Mouse (Mus musculus) heart, embryonic 16.5 days (tissue): ENCODE data around the gene Tmem147. TPM values are rescaled to one million over a fixed set of nuclear protein-coding genes. Genes with fewer than 3 reads are reported as not detected.

Experiments used
- ATAC-seq: fragments of 200-750 bp; cut with Nextera tagmentation; replicated peaks from 2 replicates; pipeline ENCODE4 v1.8.0; 2017; ENCODE audit warnings: moderate number of reproducible peaks; ENCODE audit not compliant: insufficient read depth, low FRiP score; ENCODE audit errors: extremely low read depth
- H3K27ac ChIP-seq: fragments of 300-500 bp; sonication (generic); 2 replicates; pipeline ENCODE4 v1.5.1; 2014; ENCODE audit warnings: mild to moderate bottlenecking, low read length, control low read depth, moderate library complexity
- H3K27me3 ChIP-seq: fragments of 300-500 bp; sonication (generic); 2 replicates; pipeline ENCODE4 v1.6.1; 2014; ENCODE audit warnings: low read length, mixed read lengths; ENCODE audit not compliant: control insufficient read depth, insufficient read depth
- H3K36me3 ChIP-seq: fragments of 300-500 bp; sonication (generic); 2 replicates; pipeline ENCODE4 v1.6.1; 2014; ENCODE audit not compliant: control insufficient read depth, insufficient read depth
- H3K4me1 ChIP-seq: fragments of 300-500 bp; sonication (generic); 2 replicates; pipeline ENCODE4 v1.6.1; 2014; ENCODE audit warnings: low read length, mixed read lengths; ENCODE audit not compliant: control insufficient read depth, insufficient read depth
- H3K4me2 ChIP-seq: fragments of 300-500 bp; sonication (generic); 2 replicates; pipeline ENCODE4 v1.6.1; 2014; ENCODE audit warnings: low read depth, mild to moderate bottlenecking, control low read depth, low read length
- H3K4me3 ChIP-seq: fragments of 300-500 bp; sonication (generic); 2 replicates; pipeline ENCODE4 v1.5.1; 2014; ENCODE audit warnings: mild to moderate bottlenecking, control low read depth, low read length
- H3K9ac ChIP-seq: fragments of 300-500 bp; sonication (generic); 2 replicates; pipeline ENCODE4 v1.6.1; 2014; ENCODE audit warnings: low read length, control low read depth
- H3K9me3 ChIP-seq: fragments of 300-500 bp; sonication (generic); replicated peaks from 2 replicates; pipeline ENCODE4 v1.6.1; 2016; ENCODE audit warnings: low read length; ENCODE audit not compliant: control insufficient read depth
- WGBS: fragments of 180-500 bp; shearing (Covaris S2); extraction: QIAGEN DNeasy Blood & Tissue Kit; methylation state at CpG from one replicate; pipeline ENCODE4 v1.1.7; 2014; 5-methylcytosine and 5-hydroxymethylcytosine counted together
- polyA plus RNA-seq: library from polyadenylated mRNA; unstranded; fragments of >200 nt; fragmentation: Nextera tagmentation; extraction: Ambion mirVana; gene quantifications from 2 replicates; pipeline ENCODE4 v1.2.1, GENCODE M21; 2015

The Tmem147 gene
- polyA plus RNA-seq, 1 experiment from 2014 or later = 203 TPM

GRCm38 (mm10) chr7:30717006-30717715, 12.2 kb downstream of the Tmem147 start:
- Histone ChIP-seq H3K4me2 (peak overlapping the region; percentile 74), H3K4me3 (peak overlapping the region; percentile 42), H3K27ac (no peak overlapping the region), H3K27me3 (peaks cover 26% of the 10 kb centered on the region), H3K9ac (peak overlapping the region; percentile 46), H3K9me3 (no peaks in the 10 kb centered on the region; the same call in 1 of the 2 replicates), H3K36me3 (no peaks in the 10 kb centered on the region), H3K4me1 (peaks cover 11% of the 10 kb centered on the region)
- peak; percentile 86 for ATAC-seq
- 3% methylated on average over 43 of the region's 43 CpGs for WGBS

GRCm38 (mm10) chr7:30711942-30712341, 17.4 kb downstream of the Tmem147 start, which contains the start of gene Atp4a:
TSS of gene Atp4a (plus strand) at chr7:30712209.
- Histone ChIP-seq H3K36me3 (no peaks in the 10 kb centered on the region), H3K4me3 (no peak within 1 kb of the TSS), H3K9me3 (no peaks in the 10 kb centered on the region), H3K27me3 (peaks cover 13% of the 10 kb centered on the region), H3K27ac (no peak within 1 kb of the TSS), H3K4me1 (peaks cover 4% of the 10 kb centered on the region), H3K9ac (no peak within 1 kb of the TSS), H3K4me2 (no peak within 1 kb of the TSS)
- 80% methylated on average over 3 of the region's 3 CpGs for WGBS
- no peak for ATAC-seq

- WGBS = 58% methylated on average over 1 of the region's 1 CpGs
- H3K4me1 ChIP-seq = peaks cover 11% of the 10 kb centered on the region
- no peaks in the 10 kb centered on the region for H3K36me3 ChIP-seq
- H3K4me2 ChIP-seq = no peak overlapping the region
- no peaks in the 10 kb centered on the region for H3K27me3 ChIP-seq
- H3K9me3 ChIP-seq = no peaks in the 10 kb centered on the region
- H3K27ac ChIP-seq = no peak overlapping the region
- ATAC-seq = no peak
- H3K4me3 ChIP-seq = no peak overlapping the region
- H3K9ac ChIP-seq = no peak overlapping the region
These were observed 21.9 kb downstream of the Tmem147 start for GRCm38 (mm10) chr7:30707441-30707840.

DNA sequence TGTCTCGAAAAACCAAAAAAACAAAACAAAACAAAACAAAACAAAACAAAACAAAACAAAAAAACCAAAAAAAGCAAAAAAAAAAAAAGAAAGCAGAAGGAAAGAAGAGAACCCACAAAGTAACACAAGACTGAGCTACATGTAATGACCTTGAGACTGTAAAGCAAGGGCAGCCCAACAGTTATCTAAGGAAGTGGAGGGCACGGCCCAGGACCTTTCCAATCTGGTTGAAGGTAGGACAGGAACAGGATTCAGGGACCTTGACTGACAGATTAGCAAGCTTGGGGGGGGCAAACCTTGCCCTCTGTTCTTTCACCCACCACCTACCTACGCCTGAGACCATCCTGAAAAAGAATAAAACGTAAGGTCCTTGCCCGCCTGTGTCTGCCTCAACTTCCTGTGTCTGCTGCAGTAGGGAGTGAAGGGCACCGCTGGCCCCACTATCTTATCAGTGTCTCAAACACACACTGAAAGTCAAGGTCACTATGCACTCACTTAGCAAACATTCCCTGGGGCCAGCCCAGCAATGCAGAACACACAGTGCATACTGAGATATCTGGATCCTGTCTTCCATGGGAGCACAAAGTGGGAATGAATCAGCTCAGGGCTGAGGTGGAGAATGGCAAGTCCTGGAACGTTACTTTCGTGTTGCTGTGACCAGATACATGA, 23.0 kb downstream of the Tmem147 start:
- Histone ChIP-seq H3K4me1 (peaks cover 11% of the 10 kb centered on the region), H3K36me3 (no peaks in the 10 kb centered on the region), H3K27me3 (no peaks in the 10 kb centered on the region), H3K4me2 (peak overlapping the region; percentile 12; the same call in 1 of the 2 replicates), H3K27ac (peak overlapping the region; percentile 82), H3K9me3 (no peaks in the 10 kb centered on the region), H3K4me3 (no peak overlapping the region), H3K9ac (peak overlapping the region; percentile 52; the same call in 1 of the 2 replicates)
- 28% methylated on average over 8 of the region's 8 CpGs for WGBS
- ATAC-seq = peak; percentile 89

DNA sequence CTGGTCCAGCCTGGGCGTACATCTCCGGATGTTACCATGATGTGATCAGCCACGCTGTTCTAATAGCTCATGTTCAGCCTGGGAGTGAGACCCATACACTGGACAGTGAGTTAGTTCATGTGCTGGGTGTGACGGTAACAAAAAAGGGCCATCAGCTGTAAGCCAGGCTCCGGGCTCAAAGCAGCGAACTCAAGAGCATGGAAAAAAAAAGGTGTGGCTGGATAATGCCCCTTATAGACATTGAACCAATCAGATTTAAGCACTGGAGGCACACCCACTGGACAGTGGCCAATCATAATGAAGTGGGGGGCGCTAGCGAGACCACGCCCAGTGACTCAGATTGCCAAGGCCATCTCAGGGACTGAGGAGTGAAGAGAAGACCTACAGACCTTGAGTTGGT, 30.8 kb downstream of the Tmem147 start, which contains the start of gene 2200002J24Rik:
TSS of gene 2200002J24Rik (plus strand) at position 338 of the 400 bp plus-strand sequence.
- Histone ChIP-seq H3K4me3 (no peak within 1 kb of the TSS), H3K36me3 (no peaks in the 10 kb centered on the region), H3K4me1 (peaks cover 4% of the 10 kb centered on the region), H3K9ac (no peak within 1 kb of the TSS), H3K27ac (no peak within 1 kb of the TSS), H3K27me3 (no peaks in the 10 kb centered on the region), H3K9me3 (no peaks in the 10 kb centered on the region), H3K4me2 (no peak within 1 kb of the TSS)
- 40% methylated on average over 9 of the region's 9 CpGs for WGBS
- ATAC-seq = peak; percentile 32; the same call in 1 of the 2 replicates

GRCm38 (mm10) chr7:30698101-30698500, 31.2 kb downstream of the Tmem147 start:
- Histone ChIP-seq H3K9me3 (no peaks in the 10 kb centered on the region), H3K4me3 (no peak overlapping the region), H3K27ac (no peak overlapping the region), H3K4me2 (no peak overlapping the region), H3K36me3 (no peaks in the 10 kb centered on the region), H3K9ac (no peak overlapping the region), H3K4me1 (peaks cover 4% of the 10 kb centered on the region), H3K27me3 (no peaks in the 10 kb centered on the region)
- 51% methylated on average over 5 of the region's 5 CpGs for WGBS
- no peak for ATAC-seq

GRCm38 (mm10) chr7:30688325-30688724, 41.0 kb downstream of the Tmem147 start:
- Histone ChIP-seq H3K27me3 (0 out of 2 replicates have a peak, but pooled peaks cover 2% of the 10 kb centered on the region), H3K4me2 (no peak overlapping the region), H3K9ac (no peak overlapping the region), H3K36me3 (no peaks in the 10 kb centered on the region), H3K9me3 (no peaks in the 10 kb centered on the region), H3K27ac (no peak overlapping the region), H3K4me3 (no peak overlapping the region), H3K4me1 (no peaks in the 10 kb centered on the region)
- WGBS = 76% methylated on average over 6 of the region's 6 CpGs
- ATAC-seq = no peak

DNA sequence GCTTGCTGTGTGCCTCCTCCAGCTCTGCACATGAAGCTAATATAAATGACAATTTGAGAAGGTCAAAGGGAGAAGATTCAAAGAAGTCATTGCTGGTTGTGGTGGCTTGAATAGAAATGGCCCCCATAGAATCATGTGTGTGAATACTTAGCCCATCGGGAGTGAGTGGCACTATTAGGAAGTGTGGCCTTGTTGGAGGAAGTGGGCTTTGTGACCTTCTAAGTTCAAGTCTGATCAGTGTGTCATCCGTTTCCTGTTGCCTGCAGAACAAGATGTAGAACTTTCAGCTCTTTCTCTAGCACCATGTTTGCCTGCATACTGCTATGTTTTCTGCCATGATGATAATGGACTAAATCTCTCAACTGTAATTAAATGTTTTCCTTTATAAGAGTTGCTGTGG, 45.9 kb downstream of the Tmem147 start:
- Histone ChIP-seq H3K9ac (no peak overlapping the region), H3K27me3 (0 out of 2 replicates have a peak, but pooled peaks cover 2% of the 10 kb centered on the region), H3K4me3 (no peak overlapping the region), H3K36me3 (no peaks in the 10 kb centered on the region), H3K27ac (no peak overlapping the region), H3K9me3 (no peaks in the 10 kb centered on the region), H3K4me2 (no peak overlapping the region), H3K4me1 (0 out of 2 replicates have a peak, but pooled peaks cover 6% of the 10 kb centered on the region)
- no peak for ATAC-seq
- 57% methylated on average over 2 of the region's 2 CpGs for WGBS

DNA sequence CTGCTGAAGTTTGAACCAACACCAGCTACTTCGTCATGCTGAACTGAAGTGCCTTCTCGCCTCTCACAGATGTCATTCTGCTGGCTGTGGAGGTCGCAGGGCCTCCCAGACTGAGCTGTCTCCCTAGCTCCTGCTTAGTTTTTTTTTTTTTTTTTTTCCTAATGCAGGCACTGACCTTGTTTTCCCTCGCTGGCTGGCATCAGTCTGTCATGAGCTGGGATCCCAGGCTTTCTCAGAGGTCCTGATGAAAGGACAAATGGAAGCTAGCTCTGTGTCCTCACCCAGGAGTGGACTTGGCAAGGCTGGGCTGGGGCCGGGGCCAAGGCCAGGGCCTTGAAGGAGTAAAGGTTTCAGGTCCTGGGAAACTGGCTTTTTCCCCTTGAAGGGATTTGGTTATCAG, 47.4 kb downstream of the Tmem147 start:
- Histone ChIP-seq H3K27ac (no peak overlapping the region), H3K9ac (no peak overlapping the region), H3K4me3 (no peak overlapping the region), H3K27me3 (no peaks in the 10 kb centered on the region), H3K4me2 (no peak overlapping the region), H3K9me3 (0 out of 2 replicates have a peak, but pooled peaks cover 2% of the 10 kb centered on the region), H3K4me1 (0 out of 2 replicates have a peak, but pooled peaks cover 6% of the 10 kb centered on the region), H3K36me3 (no peaks in the 10 kb centered on the region)
- WGBS = 40% methylated on average over 5 of the region's 5 CpGs
- ATAC-seq = no peak
